Mouse (Mus musculus): Measurements from ENCODE around the gene Psors1c2. TPM values are rescaled to one million over a fixed set of nuclear protein-coding genes. Genes with fewer than 3 reads are reported as not detected.

Psors1c2 gene
- total and polyA plus RNA-seq, 2 experiments from 2014 or later = 0.59 TPM; not detected in 1

GRCm38 (mm10) chr17:35534343-35534742 is 1.3 kb downstream of the Psors1c2 start:
- Histone ChIP-seq H3K27ac (no peak overlapping the region), H3K9ac (replicated peaks; ENCODE audit: low read length) (no peak overlapping the region), H3K4me3 (ENCODE audit: low read length) (no peak overlapping the region), H3K27me3 (ENCODE audit: insufficient read depth, low read length) (no peaks in the 10 kb centered on the region), H3K4me1 (ENCODE audit: insufficient read depth, low read length) (peaks cover 5% of the 10 kb centered on the region), H3K4me2 (ENCODE audit: low read depth, low read length) (no peak overlapping the region), H3K36me3 (ENCODE audit: insufficient read depth, low read length) (no peaks in the 10 kb centered on the region), H3K9me3 (ENCODE audit: low read length) (no peaks in the 10 kb centered on the region)
- WGBS = 14% methylated on average over 6 of the region's 6 CpGs
- DNase-seq (ENCODE audit: low spot score) (peak; percentile 91), ATAC-seq (peak; percentile 83)
- TF ChIP-seq CTCF (IDR thresholded peaks at IDR 0.05; ENCODE audit: low read depth) = peak; percentile 98

DNA sequence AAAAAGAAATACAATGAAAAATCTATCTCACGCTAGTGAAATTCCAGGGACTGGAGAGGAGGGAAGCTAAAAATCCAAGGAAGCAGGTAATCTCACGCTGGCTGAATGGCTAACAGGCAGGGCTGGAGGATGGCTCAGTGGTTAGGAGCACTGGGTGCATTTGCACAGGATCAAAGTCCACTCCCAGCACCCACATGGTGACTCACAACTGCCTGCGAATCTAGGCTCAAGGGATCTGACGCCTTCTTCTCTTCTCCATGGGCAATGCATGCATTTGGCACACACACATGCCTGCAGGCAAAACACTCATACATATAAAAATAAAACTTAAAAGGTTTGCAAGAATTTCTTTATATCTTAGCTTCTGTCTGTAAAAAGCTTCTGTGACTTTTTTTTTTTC is 4.4 kb downstream of the Psors1c2 start:
- no peaks in the 10 kb centered on the region for H3K36me3 ChIP-seq (ENCODE audit: insufficient read depth, low read length)
- no peak overlapping the region for H3K9ac ChIP-seq (replicated peaks; ENCODE audit: low read length)
- H3K4me2 ChIP-seq (ENCODE audit: low read depth, low read length) = no peak overlapping the region
- no peak overlapping the region for H3K27ac ChIP-seq
- WGBS = 85% methylated on average over 4 of the region's 4 CpGs
- TF ChIP-seq CTCF (IDR thresholded peaks at IDR 0.05; ENCODE audit: low read depth) = no peak
- no peak overlapping the region for H3K4me3 ChIP-seq (ENCODE audit: low read length)
- no peaks in the 10 kb centered on the region for H3K4me1 ChIP-seq (ENCODE audit: insufficient read depth, low read length)
- no peaks in the 10 kb centered on the region for H3K27me3 ChIP-seq (ENCODE audit: insufficient read depth, low read length)
- no peak for ATAC-seq
- no peak for DNase-seq (ENCODE audit: low spot score)
- no peaks in the 10 kb centered on the region for H3K9me3 ChIP-seq (ENCODE audit: low read length)

DNA sequence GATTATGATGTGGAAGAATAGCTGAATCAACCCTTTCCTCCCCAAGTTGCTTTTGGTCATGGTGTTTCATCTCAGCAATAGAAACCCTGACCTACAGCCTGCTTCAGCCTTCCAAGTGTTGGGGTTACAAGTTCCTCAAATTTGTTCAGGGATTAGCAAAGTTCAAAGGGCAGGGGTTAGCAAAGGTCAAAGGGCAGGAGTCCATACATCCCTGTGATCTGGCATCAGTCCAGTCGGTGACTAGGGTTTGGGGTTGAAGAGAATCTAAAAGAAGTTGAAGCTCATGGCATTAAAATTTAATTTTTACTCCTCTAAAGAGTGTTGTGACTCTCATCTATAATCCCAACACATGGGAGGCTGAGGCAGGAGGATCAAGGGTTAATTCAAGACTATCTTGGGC is 5.5 kb downstream of the Psors1c2 start:
- no peaks in the 10 kb centered on the region for H3K9me3 ChIP-seq (ENCODE audit: low read length)
- H3K4me1 ChIP-seq (ENCODE audit: insufficient read depth, low read length) = peaks cover 5% of the 10 kb centered on the region; the same call in 1 of the 2 replicates
- no peaks in the 10 kb centered on the region for H3K27me3 ChIP-seq (ENCODE audit: insufficient read depth, low read length)
- H3K36me3 ChIP-seq (ENCODE audit: insufficient read depth, low read length) = no peaks in the 10 kb centered on the region
- WGBS = 86% methylated on average over 1 of the region's 1 CpGs
- H3K27ac ChIP-seq = no peak overlapping the region
- ATAC-seq (no peak), DNase-seq (ENCODE audit: low spot score) (no peak)
- H3K9ac ChIP-seq (replicated peaks; ENCODE audit: low read length) = no peak overlapping the region
- H3K4me2 ChIP-seq (ENCODE audit: low read depth, low read length) = no peak overlapping the region
- no peak overlapping the region for H3K4me3 ChIP-seq (ENCODE audit: low read length)
- TF ChIP-seq CTCF (IDR thresholded peaks at IDR 0.05; ENCODE audit: low read depth) = no peak

GRCm38 (mm10) chr17:35539540-35539939 is 6.5 kb downstream of the Psors1c2 start:
- Histone ChIP-seq H3K9me3 (ENCODE audit: low read length) (no peaks in the 10 kb centered on the region), H3K9ac (replicated peaks; ENCODE audit: low read length) (no peak overlapping the region), H3K4me3 (ENCODE audit: low read length) (no peak overlapping the region), H3K36me3 (ENCODE audit: insufficient read depth, low read length) (no peaks in the 10 kb centered on the region), H3K27ac (no peak overlapping the region), H3K4me1 (ENCODE audit: insufficient read depth, low read length) (peaks cover 6% of the 10 kb centered on the region; the same call in 1 of the 2 replicates), H3K27me3 (ENCODE audit: insufficient read depth, low read length) (no peaks in the 10 kb centered on the region), H3K4me2 (ENCODE audit: low read depth, low read length) (no peak overlapping the region)
- no peak for DNase-seq (ENCODE audit: low spot score)
- WGBS = 59% methylated on average over 10 of the region's 10 CpGs
- no peak for TF ChIP-seq CTCF (IDR thresholded peaks at IDR 0.05; ENCODE audit: low read depth)
- ATAC-seq = no peak

DNA sequence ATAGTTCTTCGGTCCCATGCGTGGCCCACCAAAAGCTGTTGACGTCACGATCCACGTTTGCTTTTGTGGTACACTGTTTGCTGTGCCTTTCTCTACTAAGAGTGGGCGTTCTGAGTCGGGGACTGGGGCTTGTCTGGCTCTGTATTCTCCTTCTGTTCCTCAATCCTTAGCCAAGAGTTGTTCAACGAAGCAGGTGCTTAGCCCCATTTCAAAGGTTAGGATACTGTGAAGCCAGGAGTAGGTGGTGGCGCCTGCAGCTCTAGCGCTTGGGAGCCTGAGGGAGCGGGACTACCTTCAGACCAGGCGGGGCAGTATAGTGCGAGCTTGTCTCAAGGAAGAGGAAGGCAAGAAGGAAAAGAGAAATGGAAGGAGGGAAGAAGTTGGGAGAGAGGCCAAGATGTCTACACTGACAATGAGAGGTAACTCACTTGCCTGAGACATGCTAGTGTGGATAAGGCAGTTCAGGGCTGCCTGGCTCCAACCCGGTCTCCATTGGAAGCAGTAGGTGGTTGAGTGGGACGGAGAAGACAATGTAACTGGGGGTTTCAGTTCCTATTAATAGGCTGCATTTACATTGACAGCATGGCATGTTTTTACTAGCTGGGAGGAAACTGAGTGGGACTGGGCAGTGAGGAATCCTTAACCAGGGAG is 9.9 kb downstream of the Psors1c2 start:
- no peaks in the 10 kb centered on the region for H3K9me3 ChIP-seq (ENCODE audit: low read length)
- TF ChIP-seq CTCF (IDR thresholded peaks at IDR 0.05; ENCODE audit: low read depth) = no peak
- H3K4me3 ChIP-seq (ENCODE audit: low read length) = no peak overlapping the region
- H3K27ac ChIP-seq = no peak overlapping the region
- no peaks in the 10 kb centered on the region for H3K36me3 ChIP-seq (ENCODE audit: insufficient read depth, low read length)
- H3K4me1 ChIP-seq (ENCODE audit: insufficient read depth, low read length) = peaks cover 13% of the 10 kb centered on the region; the same call in 1 of the 2 replicates
- DNase-seq (ENCODE audit: low spot score) (peak; percentile 15), ATAC-seq (peak; percentile 30; the same call in 1 of the 2 replicates)
- H3K9ac ChIP-seq (replicated peaks; ENCODE audit: low read length) = no peak overlapping the region
- WGBS = 66% methylated on average over 15 of the region's 15 CpGs
- H3K4me2 ChIP-seq (ENCODE audit: low read depth, low read length) = peak overlapping the region; percentile 10; the same call in 1 of the 2 replicates
- H3K27me3 ChIP-seq (ENCODE audit: insufficient read depth, low read length) = no peaks in the 10 kb centered on the region

DNA sequence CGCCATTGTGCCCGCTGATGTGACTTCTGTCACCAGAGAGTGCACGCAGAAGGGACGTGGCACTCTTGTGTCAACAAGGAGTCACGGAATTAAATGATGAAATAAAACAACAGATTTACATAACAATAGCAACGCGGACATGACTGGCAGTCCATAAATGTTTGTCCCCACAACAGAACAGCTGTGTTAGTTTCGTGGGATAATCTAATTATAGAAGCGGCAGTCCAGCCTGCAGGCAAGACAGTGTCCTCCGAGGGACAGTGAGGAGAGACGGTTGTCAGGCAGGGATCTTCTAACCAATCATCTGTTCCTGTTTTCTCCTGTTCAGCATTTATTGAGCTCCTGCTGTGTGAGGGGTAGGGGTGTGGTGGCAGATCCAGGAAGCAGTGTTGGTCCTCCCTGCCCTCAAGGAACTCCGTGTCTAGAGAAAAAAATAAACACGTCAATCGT is 10.4 kb downstream of the Psors1c2 start:
- H3K27me3 ChIP-seq (ENCODE audit: insufficient read depth, low read length) = no peaks in the 10 kb centered on the region
- no peak overlapping the region for H3K9ac ChIP-seq (replicated peaks; ENCODE audit: low read length)
- H3K9me3 ChIP-seq (ENCODE audit: low read length) = no peaks in the 10 kb centered on the region
- H3K4me3 ChIP-seq (ENCODE audit: low read length) = no peak overlapping the region
- no peak overlapping the region for H3K27ac ChIP-seq
- no peak for TF ChIP-seq CTCF (IDR thresholded peaks at IDR 0.05; ENCODE audit: low read depth)
- WGBS = 7% methylated on average over 14 of the region's 14 CpGs
- H3K36me3 ChIP-seq (ENCODE audit: insufficient read depth, low read length) = no peaks in the 10 kb centered on the region
- DNase-seq (ENCODE audit: low spot score) = peak; percentile 23
- H3K4me1 ChIP-seq (ENCODE audit: insufficient read depth, low read length) = peaks cover 13% of the 10 kb centered on the region; the same call in 1 of the 2 replicates
- H3K4me2 ChIP-seq (ENCODE audit: low read depth, low read length) = peak overlapping the region; percentile 10; the same call in 1 of the 2 replicates
- peak; percentile 24; the same call in 1 of the 2 replicates for ATAC-seq

GRCm38 (mm10) chr17:35544001-35544400 is 11.0 kb downstream of the Psors1c2 start:
- H3K4me2 ChIP-seq (ENCODE audit: low read depth, low read length) = no peak overlapping the region
- ATAC-seq = no peak
- WGBS = 66% methylated on average over 6 of the region's 6 CpGs

More at GRCm38 (mm10) chr17:35544001-35544400, 11.0 kb downstream of the Psors1c2 start:
- Histone ChIP-seq H3K27ac (no peak overlapping the region), H3K27me3 (ENCODE audit: insufficient read depth, low read length) (no peaks in the 10 kb centered on the region), H3K4me3 (ENCODE audit: low read length) (no peak overlapping the region), H3K36me3 (ENCODE audit: insufficient read depth, low read length) (no peaks in the 10 kb centered on the region), H3K9ac (replicated peaks; ENCODE audit: low read length) (no peak overlapping the region), H3K4me1 (ENCODE audit: insufficient read depth, low read length) (peaks cover 13% of the 10 kb centered on the region; the same call in 1 of the 2 replicates), H3K9me3 (ENCODE audit: low read length) (no peaks in the 10 kb centered on the region)
- no peak for TF ChIP-seq CTCF (IDR thresholded peaks at IDR 0.05; ENCODE audit: low read depth)
- no peak for DNase-seq (ENCODE audit: low spot score)

All from hindbrain, postnatal 0 days (tissue).